Mouse (Mus musculus) spleen, postnatal 14 days (tissue): ENCODE results near the gene Ubald1.
A peak's percentile ranks its signal among the peaks of the same experiment; 100 is the strongest.

Experiments used
- DNase-seq, 2 experiments: peaks; one replicate each; pipeline ENCODE4 v3.0.0; 2021 to 2022; ENCODE audit warnings: low spot score in 2 of 2

Ubald1 gene

DNA sequence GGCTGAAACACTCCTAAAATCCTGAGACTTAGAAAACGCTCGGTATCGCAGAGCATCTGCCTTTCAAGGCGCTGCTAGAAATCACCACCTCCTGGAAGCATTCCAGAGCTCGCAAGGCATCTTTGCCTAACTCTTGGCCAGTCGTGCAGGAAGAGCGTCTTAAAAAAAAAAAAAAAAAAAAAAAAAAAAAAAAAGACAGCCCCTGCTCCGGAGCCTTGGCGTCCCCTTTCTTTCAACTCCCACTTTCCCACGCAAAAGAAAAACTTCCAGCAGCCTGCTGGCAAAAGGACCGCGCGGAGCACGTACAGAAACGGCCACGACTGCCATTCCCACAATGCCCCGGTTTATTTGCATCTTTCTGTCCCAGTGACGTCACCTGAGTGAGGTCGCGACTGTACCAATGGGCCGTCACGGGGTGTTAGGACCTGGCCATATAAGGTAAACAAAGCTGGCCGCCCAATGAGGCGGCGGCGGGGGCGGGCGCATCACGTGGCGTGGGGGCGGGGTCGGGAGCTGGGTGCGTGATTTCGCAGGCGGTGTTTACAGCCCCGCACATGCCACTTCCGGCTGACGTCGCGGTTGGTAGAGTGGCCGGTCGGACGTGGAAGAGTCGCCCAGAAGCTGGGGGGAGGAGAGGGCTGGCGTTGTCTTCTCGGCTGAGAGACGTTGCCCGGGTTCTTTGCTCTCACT is at the start of gene Ubald1:
TSS of gene Ubald1 (minus strand) at position 180 of the 690 bp plus-strand sequence.
- DNase-seq, result peak; percentile 92 to 93

DNA sequence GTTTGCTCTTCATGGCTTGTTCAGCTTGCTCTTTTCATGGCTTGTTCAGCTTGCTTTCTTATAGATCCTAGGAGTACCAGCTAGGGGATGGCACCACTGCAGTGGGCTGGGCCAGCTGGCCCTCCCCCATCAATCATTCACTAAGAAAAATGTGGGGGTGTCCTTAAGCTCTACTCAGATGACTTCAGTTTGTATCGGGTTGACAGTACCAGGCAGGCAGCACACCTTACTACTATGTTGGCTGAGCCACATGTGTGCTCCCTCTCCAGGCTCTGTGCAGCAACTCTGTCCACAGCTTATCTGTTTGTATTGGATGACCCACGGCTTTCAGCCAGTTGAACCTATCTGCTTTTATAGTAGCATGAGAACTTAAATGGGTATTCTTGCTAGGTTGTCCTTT is 48.4 kb upstream of the Ubald1 start:
- no peak for DNase-seq

DNA sequence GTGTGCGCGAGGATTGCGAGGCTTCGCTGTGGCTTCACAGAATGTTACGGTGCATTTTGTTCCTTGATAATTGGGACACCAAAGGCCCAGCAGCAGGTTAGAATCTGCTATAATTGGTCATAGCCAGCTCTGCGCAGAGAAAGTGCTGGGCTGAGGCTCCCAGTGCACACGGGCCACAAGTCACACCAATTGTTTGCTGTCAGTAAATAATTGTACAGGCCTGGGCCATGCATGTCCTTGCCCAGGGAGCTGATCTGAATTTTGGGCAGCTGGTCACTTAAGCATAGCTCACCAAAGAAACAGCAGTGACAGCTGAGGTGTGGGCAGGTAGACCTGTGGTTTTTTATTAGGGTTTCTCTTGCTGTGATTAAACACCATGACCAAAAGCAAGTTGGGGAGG is 47.9 kb upstream of the Ubald1 start:
- no peak for DNase-seq

DNA sequence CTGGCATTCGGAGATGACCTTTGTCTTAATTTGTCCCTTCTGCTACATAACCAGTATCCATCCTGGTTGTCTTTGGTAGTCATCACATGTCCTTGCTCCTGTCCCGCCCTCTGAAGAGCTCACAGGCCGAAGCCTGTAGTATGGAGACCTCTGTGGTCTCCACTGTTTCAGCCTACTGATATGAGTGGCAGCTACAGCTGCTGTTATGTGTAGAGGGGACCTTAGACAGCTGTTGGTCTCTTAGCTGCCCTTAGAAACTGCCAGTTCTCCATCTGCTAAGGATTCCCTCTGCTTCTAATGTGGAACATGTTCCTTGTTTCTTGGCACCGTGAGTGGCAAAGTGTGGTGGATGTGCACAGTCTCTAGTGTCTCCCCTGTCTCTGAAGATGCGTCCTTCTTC is 43.9 kb upstream of the Ubald1 start:
- DNase-seq, result no peak

DNA sequence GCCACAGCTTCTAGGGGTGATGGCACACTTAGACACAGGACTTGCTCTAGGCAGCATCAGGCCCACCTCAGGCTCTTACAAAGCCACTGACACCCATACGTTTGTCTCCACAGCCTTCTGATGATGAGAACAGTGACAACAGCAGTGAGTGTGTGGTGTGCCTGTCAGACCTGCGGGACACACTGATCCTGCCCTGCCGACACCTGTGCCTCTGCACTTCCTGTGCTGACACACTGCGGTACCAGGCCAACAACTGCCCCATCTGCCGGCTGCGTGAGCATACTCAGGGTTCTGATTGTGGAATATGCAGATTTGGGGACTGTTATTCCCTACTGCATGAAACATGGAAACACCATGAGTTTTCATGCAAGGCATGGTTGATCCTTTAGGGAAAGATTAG is 42.4 kb upstream of the Ubald1 start:
- DNase-seq, result no peak

DNA sequence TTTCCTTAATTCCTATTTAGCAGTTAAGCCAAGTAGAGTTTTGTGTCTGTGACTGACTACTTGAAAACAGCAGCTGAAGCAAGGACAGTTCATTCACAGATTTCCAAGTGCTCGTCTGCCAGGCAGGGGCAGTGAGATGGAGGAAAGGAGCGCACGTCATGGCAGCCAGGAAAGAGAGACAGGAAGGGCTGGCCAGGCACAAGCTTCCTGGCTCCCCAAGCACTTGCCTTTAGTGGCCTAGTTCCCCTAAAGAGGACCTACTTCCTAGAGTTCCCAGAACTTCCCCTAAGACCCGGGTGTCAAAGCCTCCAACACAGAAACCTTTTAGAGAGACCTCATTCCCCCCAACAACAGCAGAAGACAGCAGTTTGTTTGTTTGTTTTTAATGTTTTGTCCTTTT is 40.4 kb upstream of the Ubald1 start:
- no peak for DNase-seq

DNA sequence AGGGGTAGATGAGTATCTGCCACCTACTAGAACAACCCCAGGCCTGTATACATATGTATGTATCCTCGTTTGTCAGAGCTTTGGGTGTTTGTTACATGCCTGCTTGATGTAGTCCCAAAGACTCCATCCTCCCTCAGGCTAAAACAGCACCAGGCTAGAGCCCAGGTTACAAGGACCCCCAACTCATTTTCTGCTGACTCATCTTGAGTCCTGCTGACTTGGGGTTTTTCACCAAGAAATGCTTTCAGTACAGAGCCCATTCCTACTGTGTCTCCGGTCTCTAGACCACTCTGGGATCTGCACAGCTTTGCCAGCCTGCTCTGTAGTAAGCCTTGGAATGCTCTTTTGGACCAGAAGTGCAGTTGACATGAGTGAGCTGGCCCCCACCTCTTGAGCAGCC is 36.5 kb upstream of the Ubald1 start:
- DNase-seq, result no peak

DNA sequence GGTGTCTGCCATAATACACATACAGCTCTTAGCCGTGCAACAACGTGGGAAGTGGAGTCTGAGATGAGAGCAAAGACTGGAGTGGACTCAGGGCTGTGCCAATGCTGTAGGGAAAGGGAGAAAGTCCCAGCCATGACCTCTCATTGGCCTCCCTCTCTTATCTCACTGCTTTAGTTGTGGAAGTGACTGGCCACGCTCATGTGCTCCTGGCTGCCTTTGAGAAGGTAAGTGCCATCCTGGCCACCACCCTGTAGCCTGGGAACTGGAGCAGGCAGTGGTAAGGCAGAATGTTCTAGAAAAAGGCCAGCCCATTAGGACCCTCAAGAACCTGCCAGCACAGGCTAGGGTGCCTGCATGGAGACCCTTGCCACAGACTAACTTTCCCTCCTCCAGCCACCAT is 35.8 kb upstream of the Ubald1 start:
- no peak for DNase-seq

DNA sequence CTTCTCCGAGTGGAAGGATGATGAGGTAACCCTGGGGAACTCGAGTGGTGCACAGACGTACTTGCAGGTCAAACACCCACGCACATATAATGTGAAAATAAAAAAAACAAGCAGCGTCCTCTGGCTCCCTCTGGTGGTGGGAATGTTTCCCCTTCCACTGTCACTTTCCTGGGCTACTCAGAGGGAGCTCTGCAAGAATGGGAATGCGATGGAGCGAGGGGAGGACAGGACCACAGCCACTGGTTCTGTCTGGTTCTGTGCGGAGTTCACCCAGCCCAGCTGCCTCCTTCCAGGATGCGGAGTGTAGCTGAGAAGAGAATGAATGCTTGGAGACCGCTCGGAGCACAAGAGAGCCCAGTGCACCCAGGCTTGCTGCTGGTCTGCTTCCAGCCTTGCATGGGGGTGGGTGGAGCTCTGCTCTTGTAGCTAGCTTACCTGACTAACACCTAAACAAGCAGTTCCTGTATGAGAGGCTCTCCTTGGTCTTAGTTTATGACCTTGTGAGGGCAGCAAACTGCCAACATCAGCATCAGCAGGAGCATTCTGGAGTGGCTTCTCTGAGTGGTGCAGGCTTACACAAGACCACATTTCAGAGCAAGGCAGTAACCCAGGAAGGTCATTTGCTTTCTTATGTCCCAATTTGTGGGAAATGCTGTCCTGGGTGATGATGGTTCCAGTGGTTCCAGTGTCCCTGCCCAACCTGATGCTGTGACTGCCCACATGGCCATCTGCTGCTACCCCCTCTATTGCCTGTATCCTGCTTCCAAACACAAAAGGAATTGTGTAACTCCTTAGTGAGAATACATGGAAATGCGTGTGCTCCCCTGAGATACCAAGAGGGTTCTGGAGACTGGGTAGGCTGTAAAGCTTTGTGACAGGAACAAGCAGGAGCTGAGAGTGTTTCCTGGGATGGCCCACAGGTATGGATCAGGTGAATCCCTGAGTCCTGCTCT is 33.9 kb upstream of the Ubald1 start:
- peak; percentile 56 to 79 for DNase-seq

DNA sequence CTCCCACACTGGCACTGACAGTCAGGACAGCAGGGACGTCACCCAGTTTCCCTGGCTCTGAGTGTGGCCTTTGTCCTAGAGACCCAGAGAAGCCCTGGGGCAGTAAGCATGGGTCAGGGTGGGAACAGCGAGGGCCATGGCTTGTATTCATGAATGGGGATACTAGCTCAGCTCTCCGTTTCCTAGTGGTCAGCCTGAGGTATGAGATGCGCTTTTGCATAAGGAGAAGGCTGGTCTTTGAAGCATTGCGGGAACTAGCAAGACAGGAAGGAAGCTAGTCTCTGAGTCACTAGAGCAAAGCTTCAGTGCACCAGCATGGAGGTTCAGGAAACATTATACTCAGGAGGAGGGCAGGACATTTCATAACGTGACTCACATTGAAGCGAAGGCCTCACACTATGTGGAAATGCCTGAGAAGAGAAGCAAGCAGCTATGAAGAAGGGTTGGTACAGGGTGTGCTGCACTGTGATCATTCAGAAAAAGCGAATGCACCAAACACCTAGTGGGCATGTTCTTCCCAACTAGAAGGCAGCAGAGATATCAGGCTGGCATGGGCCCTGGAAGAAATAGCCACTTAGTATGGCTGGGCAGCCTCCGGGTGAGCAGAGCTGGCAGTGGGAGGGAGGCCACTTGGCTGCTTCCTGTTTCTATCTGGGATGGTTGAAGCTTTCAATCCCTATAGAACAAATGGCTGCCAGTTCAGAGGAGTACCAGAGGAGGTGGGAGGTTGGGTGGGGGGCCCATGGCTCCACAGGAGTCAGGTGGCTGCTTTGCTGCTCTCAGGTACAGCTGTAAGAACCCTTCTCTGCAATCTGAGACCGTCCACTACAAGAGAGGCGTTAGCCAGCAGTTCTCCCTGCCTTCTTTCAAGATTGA is 33.0 kb upstream of the Ubald1 start:
- no peak for DNase-seq

DNA sequence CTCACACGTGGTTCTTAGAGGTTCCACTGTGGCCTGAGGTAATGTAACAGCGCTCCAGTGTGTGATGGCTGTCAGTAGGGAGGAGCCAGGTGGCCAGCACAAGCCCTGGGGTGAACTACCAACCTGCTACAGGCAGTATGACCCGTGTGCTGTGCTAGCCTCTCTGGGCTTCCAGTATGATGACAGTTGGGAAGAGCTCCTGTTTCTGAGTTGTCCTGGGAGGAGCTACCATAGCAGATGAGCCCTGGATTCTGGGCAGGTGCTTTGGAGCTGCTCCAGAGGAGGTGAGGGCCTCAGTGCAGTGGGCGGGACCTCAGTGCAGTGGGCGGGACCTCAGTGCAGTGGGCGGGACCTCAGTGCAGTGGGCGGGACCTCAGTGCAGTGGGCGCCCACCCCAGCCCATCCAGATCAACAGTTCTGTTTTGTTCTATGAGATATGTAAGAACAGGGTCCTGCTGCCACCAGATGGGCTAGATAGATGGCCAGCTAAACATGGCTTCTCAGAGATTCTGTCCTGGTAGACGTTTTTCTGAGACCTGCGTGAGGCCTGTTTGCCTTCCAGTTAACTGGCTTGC is 32.0 kb upstream of the Ubald1 start:
- no peak for DNase-seq

DNA sequence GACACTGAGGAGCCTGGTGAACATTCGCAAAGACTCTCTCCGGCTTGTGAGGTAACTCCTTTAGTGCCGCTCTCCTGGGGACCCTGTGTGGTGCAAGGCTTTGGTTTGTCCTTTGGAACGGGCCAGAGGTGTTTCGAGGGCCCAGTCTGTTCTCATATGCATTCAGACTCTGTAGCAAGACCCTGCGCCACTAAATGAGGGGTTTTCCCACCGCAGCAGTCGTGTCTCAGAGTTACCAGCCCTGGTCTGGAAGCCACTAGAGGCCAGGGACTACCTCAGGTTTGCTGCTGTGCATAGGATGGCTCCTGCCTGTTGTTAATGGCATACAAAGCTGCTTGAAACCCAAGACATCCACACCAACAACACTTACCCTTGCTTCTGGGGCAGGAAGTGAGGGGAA is 30.6 kb upstream of the Ubald1 start:
- no peak for DNase-seq

DNA sequence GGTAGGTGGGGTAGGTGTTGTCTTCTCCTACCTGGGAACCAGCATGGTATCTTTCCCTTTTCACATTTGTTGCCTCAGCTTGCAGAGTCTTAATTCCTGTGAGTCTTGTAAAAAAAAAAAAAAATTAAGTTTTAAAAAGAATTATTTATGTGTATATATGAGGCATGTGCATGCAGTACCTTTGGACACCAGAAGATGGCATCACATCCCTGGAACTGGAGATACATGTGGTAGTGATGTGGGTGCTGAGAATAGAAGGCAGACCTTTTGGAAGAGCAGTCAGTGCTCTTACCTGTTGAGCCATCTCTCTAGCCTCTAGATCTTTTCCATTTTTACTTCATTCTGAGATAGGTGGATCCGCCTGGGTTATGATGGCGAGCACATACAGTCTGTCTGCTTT is 29.6 kb upstream of the Ubald1 start:
- DNase-seq, result no peak

DNA sequence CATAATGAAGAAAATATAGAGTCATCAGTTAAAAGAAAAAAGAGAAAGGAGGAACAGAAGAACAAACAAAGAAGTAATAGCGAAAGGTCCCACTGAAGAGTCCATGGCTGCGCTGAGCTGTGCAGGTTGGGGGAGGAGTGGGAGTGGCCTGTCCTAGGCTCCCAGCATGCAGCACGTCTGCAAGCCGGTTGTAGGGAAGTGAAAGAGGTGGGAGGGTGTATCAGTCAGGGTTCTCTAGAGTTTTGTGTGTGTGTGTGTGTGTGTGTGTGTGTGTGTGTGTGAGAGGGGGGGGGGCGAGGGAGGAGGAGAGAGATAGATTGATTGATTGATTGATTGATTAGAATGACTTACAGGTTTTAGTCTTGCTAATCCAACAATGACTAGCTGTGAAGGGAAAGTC is 27.9 kb upstream of the Ubald1 start:
- peak in 1 of 2 experiments; percentile 23 for DNase-seq

DNA sequence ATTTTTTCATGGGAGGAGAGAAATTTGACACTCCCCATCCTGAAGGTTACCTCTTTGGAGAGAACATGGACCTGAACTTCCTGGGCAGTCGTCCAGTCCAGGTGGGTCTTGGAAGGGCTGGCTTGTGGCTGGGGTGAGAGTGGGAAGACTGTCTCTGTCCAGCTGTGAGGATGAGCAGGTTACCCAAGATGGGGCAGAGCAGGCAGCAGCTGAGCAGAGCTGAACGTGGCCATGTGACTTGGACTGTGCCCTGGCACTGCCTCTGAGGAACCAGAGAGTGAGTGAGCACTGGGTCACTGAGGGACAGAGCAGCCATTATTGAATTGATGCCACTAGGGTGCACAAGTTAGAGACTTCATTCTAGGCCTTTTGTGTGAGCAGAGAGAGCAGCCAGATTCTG is 27.3 kb upstream of the Ubald1 start:
- no peak for DNase-seq

DNA sequence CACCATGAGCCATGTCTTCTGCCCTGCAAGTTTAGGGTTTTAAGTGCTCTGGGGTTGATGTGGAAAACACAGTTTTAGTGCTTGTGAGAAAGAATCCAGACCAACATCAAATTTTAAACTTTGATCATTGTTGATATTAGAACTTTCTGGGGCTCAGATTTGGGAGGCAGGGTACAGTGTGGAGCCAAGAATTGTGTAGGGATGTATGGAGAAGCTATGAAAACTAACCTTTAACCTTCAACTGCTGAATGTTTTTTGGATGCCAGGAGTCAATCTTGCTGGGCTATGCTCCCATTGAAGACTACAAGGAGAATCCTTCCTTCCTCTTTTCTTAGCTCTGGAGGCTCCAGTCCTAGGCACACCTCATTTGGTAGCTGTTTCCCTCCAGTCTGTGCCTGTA is 26.4 kb upstream of the Ubald1 start:
- no peak for DNase-seq

DNA sequence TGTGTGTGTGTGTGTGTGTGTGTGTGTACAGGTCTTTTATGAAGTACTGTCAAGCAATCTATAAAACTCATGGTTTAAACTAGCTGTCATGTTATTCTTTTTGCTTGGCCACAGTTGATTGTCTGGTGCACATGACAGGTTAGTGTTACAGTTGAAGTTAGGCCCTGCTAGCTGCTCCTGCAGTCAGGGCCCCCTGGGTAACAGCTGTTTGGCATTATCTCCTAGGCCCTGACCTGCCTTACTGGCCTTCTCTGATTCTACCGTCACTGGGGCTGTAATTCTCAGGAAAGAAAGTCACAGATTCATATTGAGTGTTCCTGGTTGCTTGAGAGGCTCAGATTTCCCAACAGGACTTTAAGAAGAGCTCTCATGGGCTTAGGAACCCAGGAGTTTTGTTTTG is 25.5 kb upstream of the Ubald1 start:
- DNase-seq, result no peak

DNA sequence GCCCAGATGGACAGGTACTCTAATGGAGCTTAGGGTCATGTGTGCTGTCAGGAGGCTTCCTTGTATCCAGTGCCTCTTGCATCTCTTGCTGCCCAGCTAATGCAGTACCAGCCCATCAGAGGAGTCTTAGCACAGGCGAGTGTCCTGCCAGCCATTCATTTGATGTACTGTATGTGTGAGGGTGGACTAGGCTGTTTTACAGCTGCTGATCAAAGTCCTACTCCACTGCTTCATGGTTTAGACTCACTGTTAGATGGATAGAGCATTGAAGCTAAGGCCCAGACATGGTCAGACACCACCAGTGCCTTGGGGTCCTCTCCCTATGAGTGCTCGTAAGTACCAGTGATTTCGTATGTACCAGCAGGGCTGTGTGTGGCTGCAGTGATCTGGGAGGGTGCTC is 24.8 kb upstream of the Ubald1 start:
- DNase-seq, result no peak

DNA sequence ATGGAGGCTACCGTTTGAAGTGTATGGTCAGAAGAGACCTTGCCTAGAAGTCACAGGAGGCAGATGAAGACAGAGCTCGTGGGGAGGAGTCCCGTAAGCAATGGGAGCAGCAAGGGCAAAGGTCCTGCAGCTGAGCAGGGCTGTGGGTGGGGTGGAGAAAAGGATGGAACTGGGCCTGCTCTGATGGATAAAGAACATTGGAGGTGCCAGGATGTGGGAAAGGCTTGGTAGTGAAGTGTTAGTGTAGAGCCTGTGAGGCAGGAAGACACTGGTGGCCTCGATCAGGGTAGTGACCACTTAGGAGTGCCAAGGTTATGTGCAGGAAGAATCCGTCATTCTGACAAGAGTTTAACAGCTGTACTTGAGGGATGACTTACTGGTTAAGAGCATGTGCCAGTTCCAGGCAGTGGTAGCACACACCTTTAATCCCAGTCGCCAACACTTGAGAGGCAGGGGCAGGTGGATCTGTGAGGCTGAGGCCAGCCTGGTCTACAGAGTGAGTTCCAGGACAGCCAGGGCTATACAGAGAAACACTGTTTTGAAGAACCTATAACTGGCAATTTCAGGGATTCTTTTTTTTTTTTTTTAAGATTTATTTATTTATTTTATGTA is 23.5 kb upstream of the Ubald1 start:
- DNase-seq, result no peak

DNA sequence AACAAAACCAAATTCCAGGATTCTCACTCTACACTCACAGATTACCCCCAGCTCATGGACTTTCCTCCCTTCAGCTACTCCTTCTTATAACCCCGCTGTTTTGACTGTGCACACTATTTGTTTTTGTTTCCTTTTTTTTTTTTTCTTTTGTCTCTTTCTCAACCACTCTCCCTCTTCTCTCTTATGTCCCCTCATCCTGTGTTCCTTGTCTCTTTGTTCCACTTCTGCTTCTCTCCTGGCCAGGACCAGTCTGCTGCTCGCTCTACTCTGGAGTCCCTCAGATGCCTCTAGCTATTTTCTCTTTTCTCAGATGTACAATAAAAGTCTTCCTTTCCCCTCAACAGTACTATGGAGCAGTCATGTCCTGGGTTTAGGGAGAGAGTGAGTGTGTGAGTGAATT is 22.3 kb upstream of the Ubald1 start:
- no peak for DNase-seq

DNA sequence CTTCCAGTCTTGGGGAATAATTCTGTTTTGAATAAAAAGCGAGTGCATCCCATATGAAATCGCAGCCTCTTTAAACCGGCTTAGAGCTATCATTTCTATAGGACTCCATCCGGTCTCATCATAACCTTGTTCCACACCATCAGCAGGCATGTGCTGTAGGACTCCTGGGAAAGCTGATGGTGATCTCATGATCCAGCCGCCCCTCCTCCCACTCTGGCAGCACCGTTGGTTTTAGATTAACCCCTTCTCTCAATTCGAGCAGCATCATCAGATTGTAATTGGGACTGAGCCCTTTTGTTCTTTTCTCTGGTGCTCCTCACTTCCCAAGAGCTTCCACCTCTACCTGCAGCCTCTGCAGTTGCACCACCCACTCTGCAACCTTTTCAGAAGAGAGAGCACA is 21.1 kb upstream of the Ubald1 start:
- DNase-seq, result no peak
